Mouse (Mus musculus): Measurements from ENCODE around the gene Mboat1. TPM values are rescaled to one million over a fixed set of nuclear protein-coding genes. Genes with fewer than 3 reads are reported as not detected.

Mboat1 gene
- total RNA-seq, 2 experiments from 2014 or later: 1.5 to 2.2 TPM

- Histone ChIP-seq H3K4me3 (no peak overlapping the region), H3K27ac (no peak overlapping the region)
- DNase-seq (ENCODE audit: low spot score in 2 of 2): no peak
- TF ChIP-seq CTCF (conservative IDR thresholded peaks at IDR 0.05): no peak
These were observed 128.0 kb downstream of the Mboat1 start for GRCm38 (mm10) chr13:30264303-30264702.

- no peak for DNase-seq (ENCODE audit: low spot score in 2 of 2)
- TF ChIP-seq CTCF (conservative IDR thresholded peaks at IDR 0.05): no peak
- H3K27ac ChIP-seq: no peak overlapping the region
- H3K4me3 ChIP-seq: no peak overlapping the region
These were observed 128.5 kb downstream of the Mboat1 start for GRCm38 (mm10) chr13:30264765-30265164.

DNA sequence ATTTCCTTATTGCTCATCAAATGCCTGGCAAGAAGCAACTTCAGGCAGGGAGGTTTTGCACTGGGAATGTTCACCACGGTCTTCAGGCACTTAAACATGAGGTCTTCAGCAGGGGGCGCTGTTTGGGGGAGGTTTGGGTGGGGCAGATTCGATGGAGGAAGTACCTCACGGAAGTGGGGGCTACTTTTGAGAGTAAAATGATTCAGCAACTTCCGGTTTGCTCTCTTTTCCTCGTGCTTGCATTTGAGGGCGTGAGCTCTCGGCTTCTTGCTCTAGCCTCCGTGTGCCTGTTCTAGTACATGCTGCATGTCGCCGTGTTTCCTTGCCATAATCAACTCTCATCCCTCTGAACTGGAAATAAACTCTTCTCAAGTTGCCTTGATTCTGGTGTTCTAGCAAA, 129.7 kb downstream of the Mboat1 start:
- Histone ChIP-seq H3K4me3 (no peak overlapping the region), H3K27ac (no peak overlapping the region)
- DNase-seq (ENCODE audit: low spot score in 2 of 2): no peak
- no peak for TF ChIP-seq CTCF (conservative IDR thresholded peaks at IDR 0.05)

DNA sequence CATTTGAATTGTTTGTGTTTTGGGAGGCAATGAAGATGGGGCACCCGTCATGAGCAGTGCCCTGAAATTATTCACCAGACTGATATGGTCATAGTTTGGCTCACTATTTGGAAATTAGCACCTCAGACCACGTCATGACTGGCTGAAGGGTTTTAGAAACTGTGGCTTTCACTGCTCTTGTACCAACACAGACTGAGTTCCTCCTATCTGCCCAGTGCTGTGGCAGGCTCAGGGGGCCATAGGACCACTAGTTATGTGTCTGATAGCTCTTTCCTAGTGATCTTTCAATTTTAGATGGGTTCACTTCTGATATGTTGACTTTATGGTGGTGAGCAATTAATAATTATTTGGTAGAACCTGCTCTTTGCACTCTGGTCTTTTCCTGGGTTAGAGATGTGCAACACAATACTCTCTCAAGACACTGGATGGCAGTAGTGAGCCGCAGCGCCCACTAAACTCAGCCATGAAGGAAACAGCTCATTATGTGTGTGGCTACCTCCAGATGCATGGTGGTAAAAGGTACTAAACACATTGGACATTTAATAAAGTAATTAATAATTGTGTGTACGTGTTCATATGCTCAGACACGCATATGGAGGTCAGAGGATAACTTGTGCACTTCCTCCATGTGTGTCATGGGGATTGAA, 135.9 kb downstream of the Mboat1 start:
- DNase-seq (ENCODE audit: low spot score in 2 of 2): peak in 1 of 2 experiments; percentile 51
- H3K4me3 ChIP-seq: no peak overlapping the region
- no peak overlapping the region for H3K27ac ChIP-seq
- peak; percentile 91 for TF ChIP-seq CTCF (conservative IDR thresholded peaks at IDR 0.05)

Other genes with a start within 250 kb of the Mboat1 start
- gene E2f3, start 150.4 kb upstream of the Mboat1 start, total RNA-seq (2021): 10 to 100 TPM; 24.6 to 25.2 TPM
- gene Agtr1a, start 200.0 kb downstream of the Mboat1 start, total RNA-seq (2021): 1 to 10 TPM; 1.4 to 1.7 TPM